Mouse (Mus musculus): ENCODE measurements around the gene Ifi27l2a.

DNA sequence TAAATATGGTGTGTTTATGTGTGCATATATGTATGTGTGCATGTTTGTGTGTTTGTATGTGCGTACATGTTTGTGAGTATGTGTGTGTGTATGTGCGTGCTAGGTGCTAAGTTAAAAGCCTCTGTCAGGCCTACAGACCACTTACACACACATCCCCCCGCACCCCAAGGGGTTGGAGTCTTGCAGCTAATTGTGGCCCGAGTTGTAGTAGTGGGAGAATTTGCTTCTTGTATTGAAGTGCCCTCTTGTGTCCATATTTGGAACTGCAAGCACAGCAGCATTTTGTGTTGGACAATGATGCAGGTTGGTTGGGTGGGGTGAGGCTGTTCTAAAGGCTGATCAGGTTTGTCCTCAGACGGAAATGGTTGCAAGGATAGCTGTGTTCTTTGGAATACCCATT is 49.3 kb upstream of the Ifi27l2a start:
- no peak for TF ChIP-seq POLR2A (IDR thresholded peaks at IDR 0.05; ENCODE audit: extremely low read depth, insufficient read depth, low read length)
- peak; percentile 84 for TF ChIP-seq CTCF (IDR thresholded peaks at IDR 0.05; ENCODE audit: extremely low read depth, insufficient read depth, low read length)

Measured in cortical plate, adult 2 months (tissue).